Mouse (Mus musculus) forebrain, embryonic 12.5 days (tissue): Measurements from ENCODE around the gene Ube2m. TPM values are rescaled to one million over a fixed set of nuclear protein-coding genes. Genes with fewer than 3 reads are reported as not detected.
A peak's percentile ranks its signal among the peaks of the same experiment; 100 is the strongest.
"Not testable (repeated sequence)": the region's sequence is repeated elsewhere in the genome, so short reads cannot be mapped to it uniquely, and the experiment has no call there.

Experiments used
- ATAC-seq: fragments of 200-750 bp; cut with Nextera tagmentation; 2 replicates; pipeline ENCODE4 v1.8.0; 2017; ENCODE audit warnings: moderate TSS enrichment; ENCODE audit not compliant: low FRiP score
- H3K27ac ChIP-seq: fragments of 300-500 bp; sonication (generic); 2 replicates; pipeline ENCODE4 v1.5.1; 2016; ENCODE audit warnings: mild to moderate bottlenecking
- H3K27me3 ChIP-seq: fragments of 300-500 bp; sonication (generic); 2 replicates; pipeline ENCODE4 v1.6.1; 2016; ENCODE audit warnings: mild to moderate bottlenecking
- H3K36me3 ChIP-seq: fragments of 300-500 bp; sonication (generic); replicated peaks from 2 replicates; pipeline ENCODE4 v1.6.1; 2016; ENCODE audit warnings: mild to moderate bottlenecking
- H3K4me1 ChIP-seq: fragments of 300-500 bp; sonication (generic); 2 replicates; pipeline ENCODE4 v1.6.1; 2016
- H3K4me2 ChIP-seq: fragments of 300-500 bp; sonication (generic); 2 replicates; pipeline ENCODE4 v1.6.1; 2016; ENCODE audit warnings: mild to moderate bottlenecking, moderate library complexity
- H3K4me3 ChIP-seq: fragments of 300-500 bp; sonication (generic); replicated peaks from 2 replicates; pipeline ENCODE4 v1.5.1; 2016; ENCODE audit warnings: mild to moderate bottlenecking
- H3K9ac ChIP-seq: fragments of 300-500 bp; sonication (generic); 2 replicates; pipeline ENCODE4 v1.6.1; 2016; ENCODE audit warnings: mild to moderate bottlenecking
- H3K9me3 ChIP-seq: fragments of 300-500 bp; sonication (generic); 2 replicates; pipeline ENCODE4 v1.6.1; 2016
- WGBS: fragments of 180-500 bp; shearing (Covaris S2); methylation state at CpG from one replicate; pipeline ENCODE4 v1.1.7; 2016; 5-methylcytosine and 5-hydroxymethylcytosine counted together
- polyA plus RNA-seq: library from polyadenylated mRNA; unstranded; fragments of >200 nt; fragmentation: Nextera tagmentation; extraction: Ambion mirVana; gene quantifications from 2 replicates; pipeline ENCODE4 v1.2.1, GENCODE M21; 2016

Ube2m gene
- polyA plus RNA-seq, result 107 and 154 TPM in 2 replicates

DNA sequence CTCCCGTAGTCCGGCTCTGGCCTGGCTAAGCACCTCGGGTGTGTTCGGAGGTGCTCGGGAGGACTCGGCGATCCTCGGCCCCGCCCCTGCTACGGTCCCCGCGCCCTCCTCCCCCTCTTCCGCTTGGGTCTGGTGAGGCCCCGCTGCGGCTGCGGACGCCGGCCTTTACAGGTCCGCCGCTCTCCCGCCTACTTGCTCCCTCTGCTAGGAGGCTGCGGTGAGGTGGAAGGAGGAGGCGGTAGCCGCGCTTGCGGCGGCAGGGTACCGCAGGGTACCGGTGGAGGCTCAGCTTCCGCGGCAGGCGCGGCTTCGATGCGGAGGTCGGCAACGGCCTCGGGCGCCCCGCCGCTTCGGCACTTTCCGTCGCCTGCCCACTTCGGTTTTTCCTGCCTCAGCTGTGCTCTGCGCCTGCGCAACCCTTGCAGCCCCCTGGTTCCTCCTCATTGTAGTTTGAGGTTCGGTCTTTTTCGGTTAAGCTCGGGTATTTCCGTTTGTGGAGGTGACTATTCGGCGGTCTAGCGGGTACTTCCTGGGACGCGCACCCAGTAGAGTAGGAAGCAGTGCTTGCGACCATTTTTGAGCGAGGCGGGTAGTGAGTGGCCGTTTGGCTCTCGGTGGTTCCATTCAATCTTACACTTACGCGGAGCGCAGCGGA, at the start of gene Ube2m:
TSS of gene Ube2m (minus strand) at position 375 of the 655 bp plus-strand sequence.
- H3K4me2 ChIP-seq, result peak within 1 kb of the TSS; percentile 91
- peak within 1 kb of the TSS; percentile 78 for H3K4me3 ChIP-seq
- H3K36me3 ChIP-seq, result peaks cover 22% of the 10 kb centered on the region
- under 1% methylated on average over 51 of the region's 65 CpGs for WGBS
- peaks cover 40% of the 10 kb centered on the region for H3K4me1 ChIP-seq
- H3K9me3 ChIP-seq, result no peaks in the 10 kb centered on the region
- H3K27me3 ChIP-seq, result peaks cover 25% of the 10 kb centered on the region
- peak within 1 kb of the TSS; percentile 97 for H3K9ac ChIP-seq
- peak; percentile 92 for ATAC-seq
- peak within 1 kb of the TSS; percentile 100 for H3K27ac ChIP-seq

- H3K9me3 ChIP-seq, result no peaks in the 10 kb centered on the region
- no peak overlapping the region for H3K4me3 ChIP-seq
- WGBS, result 56% methylated on average over 5 of the region's 5 CpGs
- H3K4me1 ChIP-seq, result no peaks in the 10 kb centered on the region
- H3K9ac ChIP-seq, result no peak overlapping the region
- H3K36me3 ChIP-seq, result no peaks in the 10 kb centered on the region
- H3K27ac ChIP-seq, result no peak overlapping the region
- no peak overlapping the region for H3K4me2 ChIP-seq
- H3K27me3 ChIP-seq, result no peaks in the 10 kb centered on the region
- ATAC-seq, result no peak
Observed at GRCm38 (mm10) chr7:13072293-13072692, 34.2 kb upstream of the Ube2m start.

- 59% methylated on average over 2 of the region's 2 CpGs for WGBS
- not testable (repeated sequence) for ATAC-seq, H3K9ac ChIP-seq, H3K4me3 ChIP-seq, H3K4me2 ChIP-seq, H3K36me3 ChIP-seq, H3K27ac ChIP-seq, H3K4me1 ChIP-seq, H3K27me3 ChIP-seq
- 0 out of 2 replicates have a peak, but pooled peaks cover 12% of the 10 kb centered on the region for H3K9me3 ChIP-seq
Observed at GRCm38 (mm10) chr7:13063399-13063798, 25.3 kb upstream of the Ube2m start.

DNA sequence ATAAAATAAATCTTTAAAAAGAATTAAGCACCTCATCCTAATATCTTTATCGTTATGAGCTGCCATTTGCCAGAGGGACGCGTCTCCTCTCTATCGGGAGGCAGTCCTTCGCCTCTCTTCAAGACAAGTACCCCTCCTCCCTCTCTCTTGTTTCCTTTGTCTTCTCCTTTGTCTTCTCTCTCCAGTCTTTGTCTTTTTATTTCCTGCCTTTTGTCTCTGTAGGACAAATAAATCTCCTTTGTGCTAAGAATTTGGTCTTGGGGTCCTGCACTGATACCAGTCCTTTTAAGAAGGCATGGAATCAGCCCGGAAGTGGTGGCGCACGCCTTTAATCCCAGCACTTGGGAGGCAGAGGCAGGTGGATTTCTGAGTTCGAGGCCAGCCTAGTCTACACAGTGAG, 21.5 kb upstream of the Ube2m start:
- H3K4me1 ChIP-seq, result no peaks in the 10 kb centered on the region; the same call in 1 of the 2 replicates

DNA sequence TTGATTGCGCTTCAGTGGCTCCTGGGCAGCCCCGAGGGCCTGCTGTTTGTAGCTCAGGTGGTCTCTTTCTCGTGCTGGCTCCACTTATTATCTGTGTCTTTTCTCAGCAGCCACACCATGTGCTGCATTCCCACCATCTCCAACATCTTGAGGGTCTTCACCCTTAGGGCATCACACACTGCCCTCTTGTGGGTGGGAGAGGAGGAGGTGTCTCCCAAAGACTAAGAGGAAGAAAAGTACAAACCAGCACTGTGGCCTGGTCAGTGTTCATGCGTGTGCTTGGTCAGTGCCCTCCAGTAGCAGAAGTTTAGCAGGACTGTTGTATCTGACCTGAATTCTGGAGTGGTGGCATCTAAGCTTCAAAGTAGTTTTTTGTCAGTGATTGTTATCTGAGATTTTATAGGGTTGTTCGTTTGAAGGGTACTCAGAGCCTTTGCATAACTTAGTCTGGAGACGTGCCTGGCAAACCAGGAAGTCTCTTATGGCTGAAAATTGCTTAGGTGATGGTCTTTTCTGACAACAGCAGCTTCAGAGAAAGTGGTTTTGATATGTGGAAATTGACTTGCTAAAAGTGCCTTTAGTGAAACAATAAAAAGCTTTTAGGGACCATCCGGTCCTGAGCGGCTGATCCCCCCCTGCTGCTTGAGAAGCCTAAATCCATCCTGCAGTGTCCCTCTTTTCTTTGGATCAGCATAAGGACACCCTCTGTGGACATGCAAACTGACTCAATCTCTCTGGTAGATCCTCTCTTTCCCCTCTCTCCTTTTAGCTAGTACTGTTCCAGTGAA, 19.0 kb upstream of the Ube2m start:
- ATAC-seq, result no peak
- H3K27me3 ChIP-seq, result no peaks in the 10 kb centered on the region
- H3K4me1 ChIP-seq, result peaks cover 6% of the 10 kb centered on the region; the same call in 1 of the 2 replicates
- 56% methylated on average over 8 of the region's 8 CpGs for WGBS
- H3K27ac ChIP-seq, result no peak overlapping the region
- H3K4me2 ChIP-seq, result no peak overlapping the region
- no peaks in the 10 kb centered on the region for H3K36me3 ChIP-seq
- no peak overlapping the region for H3K9ac ChIP-seq
- no peak overlapping the region for H3K4me3 ChIP-seq
- no peaks in the 10 kb centered on the region for H3K9me3 ChIP-seq

More for the DNA sequence above, 21.5 kb upstream of the Ube2m start:
- ATAC-seq, result no peak
- no peaks in the 10 kb centered on the region for H3K27me3 ChIP-seq
- H3K9ac ChIP-seq, result no peak overlapping the region
- no peak overlapping the region for H3K27ac ChIP-seq
- 0 out of 2 replicates have a peak, but pooled peaks cover 8% of the 10 kb centered on the region for H3K9me3 ChIP-seq
- H3K36me3 ChIP-seq, result no peaks in the 10 kb centered on the region
- no peak overlapping the region for H3K4me3 ChIP-seq
- no peak overlapping the region for H3K4me2 ChIP-seq
- WGBS, result 90% methylated on average over 9 of the region's 9 CpGs

DNA sequence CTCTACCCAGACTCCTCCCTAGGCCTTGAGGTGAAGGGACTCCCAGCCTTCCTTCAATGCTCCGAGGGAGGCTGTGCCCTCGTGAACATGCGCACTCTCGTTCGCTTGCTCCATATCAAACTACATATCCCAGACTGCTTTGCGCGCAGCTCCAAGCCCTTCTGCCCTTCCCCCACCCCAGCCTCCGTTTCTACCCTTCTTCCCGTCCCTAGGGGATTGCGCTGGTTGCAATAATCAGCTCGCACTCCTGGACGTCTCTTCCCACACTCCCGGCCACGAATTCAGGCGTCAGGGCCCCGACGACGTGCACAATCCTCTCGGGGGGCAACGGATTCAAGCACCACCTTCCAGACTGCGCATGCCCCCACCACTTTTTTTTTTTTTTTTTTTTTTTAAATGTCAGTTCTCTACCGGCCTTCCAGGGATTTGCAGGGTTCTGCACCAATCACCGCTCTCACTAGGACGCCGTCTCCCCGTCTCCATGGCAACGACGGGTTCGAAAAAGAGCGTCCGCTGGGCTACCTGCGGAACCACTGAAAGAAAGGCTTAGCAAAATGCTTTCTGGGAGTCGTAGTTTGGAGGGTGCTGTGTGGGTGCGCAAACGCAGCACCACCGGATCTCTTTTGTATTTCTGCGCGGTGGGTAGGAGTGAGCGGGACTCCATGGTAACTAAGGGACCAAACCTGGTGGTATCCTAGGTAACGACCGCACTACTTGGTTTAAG, 16.4 kb upstream of the Ube2m start, which contains the start of gene Mzf1:
TSS of gene Mzf1 (minus strand) at position 478 of the 724 bp plus-strand sequence.
- WGBS, result under 1% methylated on average over 41 of the region's 41 CpGs
- Histone ChIP-seq H3K4me2 (peak within 1 kb of the TSS; percentile 59), H3K27me3 (no peaks in the 10 kb centered on the region), H3K4me3 (peak within 1 kb of the TSS; percentile 55), H3K4me1 (peaks cover 6% of the 10 kb centered on the region; the same call in 1 of the 2 replicates), H3K9me3 (no peaks in the 10 kb centered on the region), H3K9ac (peak within 1 kb of the TSS; percentile 64), H3K36me3 (no peaks in the 10 kb centered on the region), H3K27ac (peak within 1 kb of the TSS; percentile 96)
- ATAC-seq, result peak; percentile 95

- H3K9ac ChIP-seq, result peak overlapping the region; percentile 64
- 2% methylated on average over 15 of the region's 15 CpGs for WGBS
- H3K36me3 ChIP-seq, result no peaks in the 10 kb centered on the region
- peak overlapping the region; percentile 59 for H3K4me2 ChIP-seq
- H3K4me1 ChIP-seq, result peaks cover 6% of the 10 kb centered on the region; the same call in 1 of the 2 replicates
- no peaks in the 10 kb centered on the region for H3K9me3 ChIP-seq
- ATAC-seq, result no peak
- peak overlapping the region; percentile 96 for H3K27ac ChIP-seq
- H3K4me3 ChIP-seq, result peak overlapping the region; percentile 55
- no peaks in the 10 kb centered on the region for H3K27me3 ChIP-seq
Observed at GRCm38 (mm10) chr7:13053961-13054286, 15.8 kb upstream of the Ube2m start.

GRCm38 (mm10) chr7:13053501-13053900, 15.4 kb upstream of the Ube2m start:
- Histone ChIP-seq H3K36me3 (no peaks in the 10 kb centered on the region), H3K4me3 (peak overlapping the region; percentile 55), H3K9me3 (no peaks in the 10 kb centered on the region), H3K4me1 (peaks cover 6% of the 10 kb centered on the region; the same call in 1 of the 2 replicates), H3K27me3 (no peaks in the 10 kb centered on the region), H3K9ac (peak overlapping the region; percentile 64; the same call in 1 of the 2 replicates), H3K4me2 (peak overlapping the region; percentile 59), H3K27ac (peak overlapping the region; percentile 96; the same call in 1 of the 2 replicates)
- ATAC-seq, result no peak
- WGBS, result 95% methylated on average over 2 of the region's 2 CpGs

DNA sequence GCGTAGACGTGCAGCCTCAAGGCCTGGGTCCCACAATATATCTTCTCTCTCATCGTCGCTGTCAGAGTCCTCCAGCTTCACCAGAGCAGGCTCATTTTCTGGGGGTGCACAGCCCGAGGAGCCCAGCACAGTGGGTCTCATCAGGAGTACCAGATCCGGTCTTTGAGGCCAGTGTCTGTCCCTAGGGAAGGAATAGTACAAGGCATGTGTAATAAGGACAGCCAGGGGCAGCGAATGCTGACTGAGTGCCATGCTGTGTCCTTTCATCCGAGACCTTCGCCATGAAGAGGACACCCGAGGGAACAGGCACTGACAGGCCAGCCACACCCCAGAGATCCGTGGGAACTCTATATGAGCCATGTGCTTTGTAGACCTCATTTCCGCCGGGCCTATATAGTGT, 14.9 kb upstream of the Ube2m start:
- Histone ChIP-seq H3K4me1 (peaks cover 6% of the 10 kb centered on the region; the same call in 1 of the 2 replicates), H3K36me3 (no peaks in the 10 kb centered on the region), H3K4me3 (no peak overlapping the region), H3K9ac (no peak overlapping the region), H3K9me3 (no peaks in the 10 kb centered on the region), H3K4me2 (no peak overlapping the region), H3K27me3 (no peaks in the 10 kb centered on the region), H3K27ac (no peak overlapping the region)
- ATAC-seq, result no peak
- WGBS, result 91% methylated on average over 13 of the region's 13 CpGs

DNA sequence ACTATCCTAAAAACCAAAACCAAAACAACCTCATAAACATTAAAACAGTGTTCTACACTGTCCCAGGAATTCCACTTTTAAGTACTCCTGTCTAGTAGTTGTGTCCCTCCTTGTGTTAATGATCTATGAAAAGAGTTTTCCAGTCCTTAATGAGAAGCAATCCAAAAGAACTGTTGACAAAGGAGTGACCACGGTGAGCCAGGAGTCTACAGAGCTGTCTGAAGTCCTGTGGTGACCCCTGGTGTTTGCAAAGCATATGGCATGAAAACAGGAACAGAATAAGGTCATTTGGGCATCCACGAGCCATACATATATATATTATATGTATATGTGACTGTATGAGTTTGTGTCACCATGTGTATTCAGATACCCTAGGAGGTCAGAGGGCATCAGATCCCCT, 8.0 kb upstream of the Ube2m start:
- ATAC-seq, result peak; percentile 53

GRCm38 (mm10) chr7:13044254-13044625, 6.2 kb upstream of the Ube2m start:
- WGBS, result 3% methylated on average over 23 of the region's 23 CpGs
- Histone ChIP-seq H3K9me3 (0 out of 2 replicates have a peak, but pooled peaks cover 5% of the 10 kb centered on the region), H3K4me1 (peaks cover 17% of the 10 kb centered on the region), H3K36me3 (no peaks in the 10 kb centered on the region), H3K4me2 (peak overlapping the region; percentile 85), H3K27ac (no peak overlapping the region), H3K4me3 (peak overlapping the region; percentile 48), H3K27me3 (peaks cover 53% of the 10 kb centered on the region), H3K9ac (peak overlapping the region; percentile 73)
- peak; percentile 31; the same call in 1 of the 2 replicates for ATAC-seq

More for the DNA sequence above, 8.0 kb upstream of the Ube2m start:
- H3K4me1 ChIP-seq, result peaks cover 14% of the 10 kb centered on the region
- 0 out of 2 replicates have a peak, but pooled peaks cover 5% of the 10 kb centered on the region for H3K9me3 ChIP-seq
- WGBS, result 9% methylated on average over 2 of the region's 2 CpGs
- peaks cover 47% of the 10 kb centered on the region for H3K27me3 ChIP-seq
- H3K4me2 ChIP-seq, result no peak overlapping the region
- no peak overlapping the region for H3K27ac ChIP-seq
- H3K9ac ChIP-seq, result no peak overlapping the region
- H3K36me3 ChIP-seq, result no peaks in the 10 kb centered on the region
- H3K4me3 ChIP-seq, result no peak overlapping the region
